Mouse (Mus musculus) B cell, adult 2 months (primary cell): ENCODE measurements around the gene Rassf2.

Experiments used
- DNase-seq, 2 experiments: peaks; one replicate each; pipeline ENCODE4 v3.0.0; 2022

Rassf2 gene

DNA sequence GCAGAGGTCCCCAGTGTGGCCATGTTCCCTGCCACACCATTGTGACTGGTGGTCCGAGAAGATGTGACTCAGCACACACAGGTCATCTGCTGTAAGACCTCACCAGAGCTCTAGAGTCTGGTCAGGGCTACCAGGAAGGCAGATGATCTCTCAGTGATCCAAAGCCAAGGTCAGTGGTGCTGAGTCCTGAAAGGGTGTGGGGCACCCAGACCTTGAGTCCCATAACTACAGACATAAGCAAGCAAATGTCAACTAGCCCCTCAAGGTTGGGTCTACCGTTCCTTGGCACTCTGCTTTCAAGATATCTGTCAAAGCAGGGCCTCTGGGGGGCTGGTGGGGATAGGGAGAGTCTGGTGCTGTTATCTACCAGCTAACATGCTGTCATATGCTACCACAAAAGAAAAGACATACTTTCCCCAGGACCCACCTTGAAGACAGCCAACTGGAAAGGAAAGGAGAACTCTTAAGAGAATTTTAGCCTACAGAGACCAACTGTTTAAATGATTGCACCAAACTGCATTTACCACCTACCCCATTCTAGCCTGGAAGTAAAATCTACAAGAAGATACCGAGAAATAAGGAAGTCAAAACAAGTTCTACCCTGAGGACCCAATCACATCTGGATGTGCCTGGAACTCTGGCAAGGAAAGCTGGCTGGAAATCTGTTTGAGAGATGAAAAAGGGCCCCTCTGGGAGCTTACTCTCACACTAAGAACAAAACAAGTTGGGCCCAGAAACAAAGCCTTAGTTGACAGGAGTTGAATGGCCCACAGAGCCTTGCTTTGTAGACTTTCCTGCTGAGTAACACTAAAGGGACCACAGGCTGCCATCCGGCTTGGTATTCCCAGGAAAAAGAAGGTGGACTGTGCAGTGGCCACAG, 4.8 kb upstream of the Rassf2 start:
- DNase-seq, result peak in 1 of 2 experiments; percentile 31

DNA sequence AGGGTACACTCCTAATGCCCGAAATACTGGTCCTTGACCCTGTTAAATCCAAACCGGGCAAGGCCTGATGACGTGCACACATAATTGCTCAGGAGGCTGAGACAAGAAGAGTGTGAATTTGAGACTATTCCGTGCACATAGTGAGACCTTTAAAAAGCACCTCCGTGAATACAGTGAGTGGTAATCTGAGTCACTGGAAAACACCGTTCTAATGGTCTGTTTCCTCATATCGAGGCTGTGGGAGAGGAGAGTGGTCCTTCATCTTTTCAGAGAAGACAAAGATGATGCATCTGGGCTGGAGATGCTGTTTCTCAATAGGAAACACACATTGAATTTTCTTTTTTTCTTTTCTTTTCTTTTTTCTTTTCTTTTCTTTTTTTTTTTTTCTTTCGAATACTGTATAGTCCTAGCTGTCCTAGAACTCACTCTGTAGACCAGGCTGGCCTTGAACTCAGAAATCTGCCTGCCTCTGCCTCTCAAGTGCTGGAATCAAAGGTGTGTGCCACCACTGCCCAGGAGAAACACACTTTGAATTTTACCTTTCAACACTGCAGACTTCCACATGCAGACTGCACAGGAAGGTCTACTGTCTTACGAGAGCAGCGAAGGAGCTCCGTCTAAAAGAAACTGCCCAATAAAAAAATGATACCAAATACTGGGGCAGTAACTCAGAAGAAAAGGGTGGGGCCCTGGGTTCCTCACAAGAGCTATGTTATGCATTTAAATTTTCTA, 1.5 kb upstream of the Rassf2 start:
- DNase-seq, result no peak

DNA sequence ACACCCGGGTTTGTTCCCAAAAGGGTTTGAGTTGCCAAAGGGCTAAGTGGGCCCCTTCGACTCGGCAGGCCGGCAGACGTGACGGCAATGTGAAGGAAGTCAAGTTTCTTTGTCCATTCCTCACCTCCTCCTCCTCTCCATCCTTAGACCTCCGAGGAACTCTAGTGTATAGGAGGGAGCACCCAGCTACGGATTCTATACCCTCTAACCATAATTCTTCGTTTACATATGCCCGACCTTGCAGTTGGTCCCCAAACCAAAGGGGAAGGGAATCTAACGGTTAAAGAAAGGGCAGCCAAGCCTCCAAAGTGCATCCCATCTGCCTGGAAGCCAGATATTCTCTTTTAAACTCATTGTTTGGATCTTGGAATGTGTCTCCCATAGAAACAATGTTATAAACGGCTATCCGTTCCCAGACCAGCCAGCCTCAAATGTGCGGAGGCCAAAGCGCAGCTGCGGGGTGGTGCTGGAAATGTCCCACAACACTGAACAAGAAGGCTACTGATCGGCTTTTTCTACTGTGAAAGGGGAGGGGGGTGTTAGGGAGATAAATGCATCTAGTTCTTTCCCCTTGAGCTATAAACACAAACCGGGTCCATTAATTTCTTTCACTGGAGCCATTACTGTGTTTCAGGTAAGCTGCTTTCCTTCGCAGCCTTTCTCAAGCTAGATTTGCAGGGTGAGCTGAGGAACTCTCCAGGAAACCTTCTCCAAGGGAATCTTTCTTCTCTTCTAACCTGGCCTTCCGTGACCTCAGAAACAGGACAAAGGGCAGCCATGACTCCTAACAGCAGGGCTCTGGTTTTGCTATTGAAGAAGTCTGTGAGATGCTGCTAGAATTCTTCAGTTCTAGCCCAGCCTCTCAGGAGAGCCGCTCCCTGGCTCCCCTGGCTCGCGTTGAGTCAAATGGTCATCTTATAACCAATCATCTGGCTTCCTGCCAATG, 633 bp upstream of the Rassf2 start:
- peak in 1 of 2 experiments; percentile 40 for DNase-seq

DNA sequence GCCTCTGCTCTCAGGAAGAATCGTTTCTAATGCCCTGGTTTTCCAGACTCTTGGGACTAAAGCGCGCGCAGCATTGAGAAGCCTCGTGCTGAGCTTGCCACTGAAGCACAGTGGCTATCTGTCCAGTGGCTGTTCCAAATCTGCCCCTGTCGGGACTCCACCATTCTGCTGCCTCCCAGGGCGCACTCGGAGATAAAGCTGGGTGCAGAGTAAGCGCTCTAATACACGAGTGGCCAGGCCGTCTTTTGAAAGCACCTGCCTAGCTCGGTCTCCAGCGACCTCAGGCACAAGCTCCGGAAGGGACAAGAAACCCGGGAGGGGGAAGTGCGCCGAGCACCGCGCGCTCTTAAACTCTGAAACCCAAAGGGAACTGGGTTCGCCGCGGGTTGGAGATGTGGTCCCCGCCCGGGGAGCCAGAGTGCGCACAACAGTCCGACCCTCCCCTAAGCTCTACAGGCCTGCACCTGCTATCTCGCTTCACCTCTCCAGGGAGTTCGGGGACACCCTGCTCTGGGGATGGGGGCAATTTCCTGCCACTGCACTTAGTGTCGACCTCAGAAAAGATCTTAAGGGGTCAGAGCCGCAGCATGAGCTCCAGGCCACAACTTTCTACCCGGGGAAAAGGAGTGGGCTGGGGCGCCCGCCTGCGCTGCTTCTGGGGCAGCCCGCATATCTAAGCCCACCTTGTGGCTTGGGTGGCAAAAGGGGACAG, 1.0 kb downstream of the Rassf2 start:
- peak; percentile 79 for DNase-seq

DNA sequence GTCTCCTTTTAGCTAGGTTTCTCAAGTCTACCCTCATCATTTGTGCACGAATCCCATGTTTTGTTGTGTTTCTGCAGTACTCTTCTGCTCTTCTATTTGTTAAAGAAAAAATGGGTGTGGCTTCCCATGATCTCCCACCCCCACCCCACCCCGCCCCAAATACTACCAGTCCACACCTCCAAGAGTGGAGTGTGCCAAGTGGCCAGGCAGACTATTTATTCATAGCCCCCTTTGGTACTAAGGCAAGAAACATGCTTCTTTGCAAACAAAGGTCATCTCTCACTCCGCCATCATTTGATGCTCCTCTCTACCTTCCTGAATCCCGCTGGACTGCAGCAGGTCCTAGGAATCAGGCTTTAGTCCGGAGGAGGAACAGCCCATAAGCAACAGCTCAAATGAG, 2.0 kb downstream of the Rassf2 start:
- no peak for DNase-seq

DNA sequence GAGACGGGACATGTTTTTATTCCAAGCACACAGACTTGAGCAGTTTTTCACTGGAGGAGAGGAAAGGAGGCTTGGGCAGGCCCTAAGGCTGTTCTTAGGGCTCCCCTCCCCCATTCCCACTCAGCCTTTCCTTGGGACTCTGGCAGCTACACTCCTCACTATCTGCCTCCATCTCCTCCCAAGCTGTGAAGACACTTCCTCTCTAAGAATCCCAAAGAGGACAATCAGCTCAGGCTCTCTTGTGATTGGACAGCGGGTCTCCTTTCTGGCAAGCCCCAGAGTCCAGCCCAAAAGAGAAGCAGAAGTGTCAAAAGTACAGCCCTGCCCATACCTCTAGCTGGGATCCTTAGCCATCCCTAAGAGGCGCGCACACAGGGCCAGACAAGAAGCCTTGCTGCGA, 2.7 kb downstream of the Rassf2 start:
- DNase-seq, result no peak

DNA sequence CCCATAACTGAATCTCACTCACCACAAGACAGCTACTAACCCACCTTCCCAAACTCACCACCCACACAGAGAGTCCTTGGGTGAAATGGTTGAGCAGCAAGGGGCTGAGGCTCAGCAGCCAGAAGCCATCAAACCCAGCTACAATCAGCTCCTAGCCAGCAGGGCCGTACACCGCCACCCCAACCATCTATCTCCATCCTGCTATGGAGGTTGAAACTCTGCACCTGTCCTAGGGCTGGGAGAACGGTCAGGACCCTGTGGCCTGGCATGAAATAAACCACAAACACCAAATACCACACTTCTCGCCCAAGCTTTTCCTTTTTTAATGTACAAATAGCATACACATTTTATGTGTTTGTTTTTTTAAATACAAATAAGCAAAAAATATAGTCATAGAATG, 6.0 kb downstream of the Rassf2 start:
- DNase-seq, result no peak

DNA sequence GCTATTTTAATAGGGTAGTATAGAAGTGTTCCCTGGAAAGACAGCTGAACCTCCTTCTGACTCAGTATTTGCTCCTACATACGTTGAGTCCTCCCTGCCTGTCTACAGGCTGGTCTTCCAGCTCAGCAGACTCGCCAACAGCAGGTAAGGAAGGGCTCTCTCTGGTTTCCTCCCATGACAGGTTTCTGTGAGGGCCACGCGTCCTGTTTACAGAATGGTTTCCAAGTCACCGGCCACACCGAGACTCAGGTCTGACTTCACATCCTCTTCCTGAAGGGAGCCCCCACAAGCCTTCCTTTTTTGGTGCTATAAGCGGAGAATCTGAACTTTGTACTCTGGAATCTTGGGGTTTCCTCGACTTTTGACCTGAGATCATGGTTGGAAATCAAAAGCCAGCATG, 7.4 kb downstream of the Rassf2 start:
- DNase-seq, result peak; percentile 69 to 74

DNA sequence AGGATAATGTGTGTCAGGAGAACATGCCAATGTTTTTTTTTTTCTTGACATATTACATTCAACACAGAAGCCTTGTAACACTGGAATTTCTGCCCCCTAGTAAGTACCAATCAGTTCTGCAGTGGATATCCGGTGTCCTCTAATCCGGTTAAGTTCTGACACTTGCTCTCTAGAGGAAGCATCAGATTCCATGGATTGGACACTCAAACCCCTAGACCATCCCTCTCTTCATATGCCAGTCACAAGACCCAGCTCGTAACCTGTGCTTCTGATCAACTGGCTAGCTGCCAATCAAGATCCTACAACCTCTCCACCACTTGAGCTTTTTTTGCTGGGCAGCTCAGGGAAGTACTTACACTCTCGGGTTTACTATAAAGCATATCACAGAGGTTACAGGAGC, 8.4 kb downstream of the Rassf2 start:
- no peak for DNase-seq

DNA sequence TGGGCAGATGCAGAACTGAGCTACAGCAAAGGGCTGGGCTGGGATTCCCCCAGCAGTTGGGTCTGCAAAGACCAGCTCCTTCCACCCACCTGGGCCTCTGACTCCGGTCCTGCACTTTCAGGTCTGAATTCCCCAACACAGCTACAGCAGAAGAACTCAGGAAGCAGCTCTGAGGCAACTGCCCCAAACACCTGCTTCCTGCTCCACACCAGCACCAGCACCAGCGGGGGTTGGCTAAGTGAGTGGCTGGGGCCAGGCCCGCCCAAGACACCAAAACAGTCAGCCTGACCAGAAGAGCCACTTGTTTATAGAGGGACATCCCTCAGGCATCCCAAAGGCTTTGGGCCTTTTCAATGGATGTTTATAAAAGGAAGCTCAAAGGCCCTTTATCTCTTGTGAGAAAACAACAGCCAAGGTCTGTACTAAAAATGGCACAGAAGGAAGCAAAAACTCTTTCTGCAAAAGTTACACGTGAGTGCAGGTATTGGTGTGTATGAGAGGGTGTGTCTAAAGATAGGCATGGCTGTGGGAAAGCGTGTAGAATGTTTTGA, 9.0 kb downstream of the Rassf2 start:
- DNase-seq, result peak; percentile 81 to 85

DNA sequence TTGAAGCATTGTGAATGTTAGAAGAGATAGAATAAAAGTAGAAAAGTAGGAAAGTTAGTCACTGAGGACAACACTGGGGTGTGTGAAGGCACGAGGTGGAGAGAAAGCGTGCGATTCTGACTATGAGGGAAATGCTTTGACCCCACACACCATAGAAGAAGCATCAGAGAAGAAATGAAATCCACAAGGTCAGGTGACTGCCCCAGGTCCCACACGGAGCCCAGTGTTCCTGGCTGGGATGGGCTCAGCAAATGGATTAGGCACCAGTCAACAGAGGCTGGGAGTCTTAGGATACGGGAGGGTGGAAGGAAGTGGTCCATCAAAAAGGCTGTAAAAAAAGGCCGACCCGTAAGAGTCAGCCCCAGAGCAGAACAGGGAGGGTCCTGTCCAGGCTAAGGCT, 9.6 kb downstream of the Rassf2 start:
- DNase-seq, result no peak

DNA sequence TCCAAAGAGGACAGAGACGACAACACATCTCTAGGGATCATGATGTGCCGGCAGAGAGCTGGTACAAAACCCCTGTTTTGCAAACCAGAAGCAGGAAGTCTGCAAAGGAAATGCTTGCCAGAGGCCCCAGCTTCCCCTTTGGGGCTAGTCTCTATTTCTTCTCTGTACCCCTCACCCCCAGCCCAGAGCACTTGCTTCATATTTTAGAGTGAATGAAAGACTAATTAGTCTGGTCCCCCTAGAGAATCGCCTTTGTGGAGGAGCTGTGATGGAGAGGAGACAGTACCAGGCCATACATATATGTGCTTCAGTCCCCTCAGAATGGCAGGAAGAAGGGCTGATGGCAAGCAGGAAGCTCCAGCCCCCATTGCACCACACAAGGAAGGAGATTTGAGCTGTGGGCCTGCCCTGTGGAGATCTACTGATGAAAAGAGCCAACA, 10.7 kb downstream of the Rassf2 start:
- DNase-seq, result peak; percentile 75 to 80

DNA sequence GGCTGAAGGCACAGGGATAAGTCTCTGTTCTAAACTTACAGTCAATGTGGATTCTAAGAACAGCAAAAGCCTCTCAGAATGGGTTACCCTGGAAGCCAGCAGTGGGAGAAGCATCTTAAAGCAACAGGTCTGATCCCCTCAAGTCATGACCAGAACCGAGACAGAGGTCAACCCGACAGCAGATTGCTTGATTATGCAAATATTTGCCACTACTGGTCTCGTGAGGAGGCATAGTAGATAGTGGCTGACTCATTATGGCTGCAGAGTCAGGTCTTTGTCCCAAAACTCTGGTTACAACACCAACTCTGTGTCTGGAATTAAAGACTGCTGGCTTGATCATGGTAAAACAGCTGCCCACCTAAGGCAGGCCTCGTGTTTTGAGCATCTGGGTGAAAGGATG, 11.9 kb downstream of the Rassf2 start:
- DNase-seq, result no peak

DNA sequence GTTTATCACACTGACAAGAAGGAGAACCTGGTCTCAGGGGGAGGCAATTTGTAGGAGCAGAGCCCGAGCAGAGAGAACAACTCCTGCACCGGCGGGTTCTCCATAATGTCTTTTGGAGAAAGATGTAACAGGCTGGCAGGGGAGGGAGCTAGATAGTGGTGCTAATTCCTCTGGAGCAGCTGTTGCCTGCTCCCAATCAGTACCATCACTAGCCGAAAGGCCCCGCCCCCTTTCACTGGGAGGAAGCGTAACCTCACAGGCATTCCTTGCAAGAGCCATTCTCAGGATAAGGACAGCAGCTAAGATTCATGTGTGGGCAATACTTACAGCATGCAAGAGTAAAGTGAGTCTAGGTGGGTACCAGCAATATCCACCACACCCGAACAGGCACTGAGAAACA, 12.4 kb downstream of the Rassf2 start:
- no peak for DNase-seq

DNA sequence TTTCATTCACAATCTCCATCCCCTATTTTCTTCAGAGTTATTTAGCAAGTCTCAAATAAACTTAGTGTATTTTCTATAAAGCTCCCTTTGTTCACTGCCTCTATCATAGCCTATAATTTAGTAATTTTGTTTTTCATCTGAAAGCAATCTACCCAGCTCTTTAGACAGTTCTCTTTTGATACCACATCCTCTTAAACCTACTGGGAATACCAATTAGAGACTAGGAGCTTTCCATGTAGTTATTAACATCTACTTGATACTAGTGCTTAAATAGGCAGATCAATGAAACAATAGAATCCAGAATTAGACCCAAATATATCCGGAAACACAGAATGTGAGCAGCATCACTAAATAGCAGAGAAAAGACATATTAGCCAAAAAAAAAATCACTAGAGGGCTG, 14.0 kb downstream of the Rassf2 start:
- no peak for DNase-seq

DNA sequence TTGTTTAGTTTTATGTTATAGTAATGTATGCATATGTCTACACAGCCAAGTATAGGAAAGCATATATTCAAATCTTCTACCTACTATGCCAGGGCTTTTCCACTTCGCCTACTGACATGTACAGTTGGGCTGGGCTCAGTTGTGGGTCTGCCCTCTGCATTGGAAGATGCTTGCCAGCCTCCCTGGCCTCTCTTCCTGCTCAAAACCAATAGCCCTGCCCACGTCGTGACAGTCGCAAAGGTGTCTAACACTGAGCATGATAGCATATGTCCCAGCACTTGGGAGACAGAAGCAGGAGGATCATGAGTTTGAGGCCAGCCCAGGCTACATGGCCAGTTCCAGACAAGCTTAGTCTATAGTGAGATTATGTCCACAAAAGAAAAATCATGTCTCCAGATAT, 16.9 kb downstream of the Rassf2 start:
- no peak for DNase-seq

DNA sequence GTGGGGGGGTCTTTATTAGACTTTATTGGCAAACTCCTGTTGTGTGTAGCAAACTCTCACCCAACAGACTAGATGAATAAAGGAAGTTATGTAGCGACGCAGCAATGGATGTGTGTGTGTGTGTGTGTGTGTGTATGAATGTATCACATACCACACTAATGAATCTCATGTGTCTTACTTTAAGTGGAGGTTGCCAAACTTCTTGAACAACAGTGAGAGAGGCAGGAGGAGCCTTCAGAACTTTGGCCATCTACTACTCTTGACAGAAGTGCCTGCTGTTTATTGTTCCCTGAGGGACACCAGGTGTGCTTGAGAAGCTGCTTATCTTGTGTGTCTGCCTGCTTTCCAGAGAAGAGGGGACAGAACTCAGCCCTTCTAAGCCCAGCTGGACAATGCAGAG, 19.3 kb downstream of the Rassf2 start:
- no peak for DNase-seq

DNA sequence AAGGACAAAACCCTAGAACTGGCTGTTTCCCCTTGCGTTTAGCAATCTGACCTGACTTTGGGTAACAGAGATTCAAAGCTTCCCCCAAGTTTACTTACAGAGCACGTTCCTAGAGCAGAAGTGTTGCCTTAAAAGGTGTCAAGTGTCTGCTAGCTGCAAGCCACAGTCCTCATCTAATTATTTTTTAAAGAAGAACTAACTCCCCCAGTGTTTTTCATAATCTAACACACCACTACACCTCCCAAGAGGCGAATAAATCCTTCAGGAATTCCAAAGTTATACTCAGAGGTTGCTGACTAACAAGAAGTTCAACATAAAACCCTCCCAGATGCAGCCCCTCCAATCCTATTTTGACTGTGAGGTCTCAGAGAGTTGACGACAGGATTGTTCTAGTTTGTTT, 21.9 kb downstream of the Rassf2 start:
- no peak for DNase-seq

DNA sequence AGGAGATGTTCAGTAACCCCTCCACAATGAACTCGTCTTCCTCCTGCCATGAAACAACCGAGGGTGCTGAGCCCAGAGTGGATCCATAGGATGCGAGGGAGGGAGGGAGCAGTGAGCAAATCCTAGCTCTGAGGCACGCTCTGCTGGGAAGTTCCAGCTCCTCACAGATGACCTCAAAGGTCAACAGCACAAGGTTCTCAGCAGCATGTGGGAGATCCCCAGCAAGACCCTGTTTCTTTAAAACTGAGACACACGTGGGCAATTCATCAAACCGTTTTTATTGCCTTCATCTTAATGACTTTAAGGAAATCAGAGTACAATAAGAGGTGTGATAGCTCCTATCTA, 22.6 kb downstream of the Rassf2 start:
- no peak for DNase-seq

DNA sequence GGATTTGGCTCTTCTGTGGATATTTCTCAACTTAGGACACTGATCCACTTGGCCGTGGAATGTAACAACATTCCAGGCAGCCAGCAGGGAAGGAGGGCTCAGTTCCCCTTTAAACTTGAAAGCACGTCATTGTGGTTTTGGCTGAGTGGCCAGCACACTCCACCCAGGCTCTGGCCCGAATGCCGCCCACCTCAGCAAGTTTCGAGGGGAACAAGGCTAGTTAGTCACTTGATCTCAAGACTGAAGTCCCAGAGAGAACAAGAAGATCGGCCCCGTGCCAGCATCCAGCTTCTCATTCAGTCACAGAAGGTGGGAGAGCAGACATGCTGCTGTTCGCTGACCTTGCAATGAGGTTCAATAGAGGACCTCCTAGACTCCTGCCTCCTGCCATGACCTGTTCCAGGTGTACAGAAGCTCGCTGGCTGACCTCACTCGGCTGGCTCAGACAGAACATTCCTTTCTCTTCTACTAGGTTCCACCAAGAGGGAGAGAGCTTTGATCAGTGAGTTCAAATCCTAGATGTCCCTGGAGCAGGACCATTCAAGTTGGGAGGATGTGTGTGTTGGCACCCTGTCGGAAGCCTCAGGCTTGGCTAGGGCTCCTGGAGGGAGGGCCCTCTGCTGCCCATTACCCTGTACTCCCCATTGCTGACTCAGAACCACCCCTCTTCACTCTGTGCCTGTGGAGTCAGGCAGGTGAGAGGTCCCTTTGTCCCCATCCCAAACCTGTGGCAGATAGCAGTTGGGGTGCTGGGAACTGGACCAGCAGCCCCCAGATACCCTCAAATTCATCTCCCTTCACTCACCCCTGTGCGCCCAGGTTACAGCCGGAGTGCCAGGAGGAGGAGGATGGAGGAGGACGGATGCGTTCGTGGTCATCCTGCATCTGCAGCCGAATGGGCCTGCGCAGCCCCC, 23.2 kb downstream of the Rassf2 start:
- peak; percentile 73 to 79 for DNase-seq

DNA sequence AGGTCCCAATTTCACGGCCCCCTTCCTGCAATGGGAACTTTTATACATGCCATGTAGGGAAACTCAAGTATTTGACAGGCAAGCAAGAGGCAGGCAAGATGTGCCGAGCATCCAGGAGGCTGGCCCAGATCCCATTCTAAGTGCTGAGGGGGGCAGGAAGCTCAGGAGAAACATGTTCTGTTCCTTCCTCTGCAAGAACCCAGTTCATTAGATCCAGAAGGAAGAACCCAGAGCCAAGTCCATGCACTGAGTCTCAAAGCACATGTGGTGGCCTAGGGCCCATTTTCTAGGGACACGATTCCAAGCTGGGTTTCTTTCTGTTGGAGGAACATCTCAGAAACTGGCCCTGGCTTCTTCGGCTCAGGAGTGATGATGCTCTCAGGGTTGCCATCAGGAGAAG, 24.6 kb downstream of the Rassf2 start:
- no peak for DNase-seq
